Mouse (Mus musculus): ENCODE results near the gene Actrt2.

DNA sequence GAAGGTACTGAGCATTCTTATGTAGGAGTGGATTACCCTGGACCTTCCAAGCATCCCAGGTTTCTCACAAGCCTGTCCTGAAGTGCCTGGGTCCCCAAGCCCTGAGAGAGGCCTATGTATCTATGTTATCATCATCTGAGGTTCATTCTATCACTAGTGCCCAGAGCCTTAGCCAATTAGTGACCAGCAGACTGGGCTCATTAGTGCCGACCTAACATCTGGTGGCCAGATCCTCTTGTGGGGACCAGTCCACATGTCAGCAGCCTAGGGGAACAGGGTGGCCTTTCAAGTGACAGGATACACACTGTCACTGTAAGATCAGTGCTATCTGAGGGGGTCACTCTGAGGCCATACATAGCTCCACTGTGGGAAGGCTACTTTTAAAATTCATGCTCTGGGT, 4.4 kb upstream of the Actrt2 start:
- TF ChIP-seq CTCF (IDR thresholded peaks at IDR 0.05; ENCODE audit: extremely low read depth, insufficient read depth, low read length), result no peak
- TF ChIP-seq POLR2A (IDR thresholded peaks at IDR 0.05; ENCODE audit: extremely low read depth, insufficient read depth, low read length), result no peak
